ENCODE assay signal across 11 mouse cellular contexts in the genomic region with DNA sequence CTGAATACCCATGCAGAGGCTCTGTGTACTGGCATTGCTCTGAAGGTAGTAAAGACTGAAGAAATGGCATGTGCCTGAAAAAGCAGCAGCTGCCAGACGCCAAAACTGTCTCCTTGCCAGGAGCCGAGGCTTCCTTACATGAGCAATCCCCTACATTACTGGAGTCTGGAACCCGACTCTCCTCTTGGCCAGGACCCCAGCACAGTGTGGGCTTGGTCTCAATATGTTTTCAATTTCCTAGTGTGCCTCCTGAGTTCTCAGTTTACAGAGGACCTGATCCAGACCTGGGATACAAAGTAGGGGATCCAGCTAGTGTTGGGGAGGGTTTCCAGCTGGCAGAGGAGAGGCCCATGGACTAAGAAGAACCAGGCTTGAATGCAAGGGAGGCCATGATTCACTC.
DNase-seq lines count a peak whose midpoint lies in the region; ATAC-seq lines count a peak whose summit lies in the region.
"Had no signal": no experiment of that assay in that cellular context is flagged by ENCODE, and none has a peak within 500 bp of the region (broad histone marks: within the 10 kb centered on the region; RNA-seq: fewer than 3 reads in every experiment).

No protein-coding gene starts in this region.

- peak; percentile 73 for ATAC-seq in forebrain, embryonic 16.5 days
- ATAC-seq in embryonic facial prominence, embryonic 14.5 days (ENCODE audit: low read depth): peak; percentile 93
- no peak for ATAC-seq in granulocyte monocyte progenitor cell, adult 5-6 weeks (replicated peaks; ENCODE audit: poor library complexity, severe bottlenecking)
- ATAC-seq: hindbrain, embryonic 16.5 days; liver, embryonic 12.5 days had no signal

- no peaks in the 10 kb centered on the region for H3K36me3 ChIP-seq in forebrain, embryonic 16.5 days (ENCODE audit: control insufficient read depth, insufficient read depth)
- no peaks in the 10 kb centered on the region for H3K36me3 ChIP-seq in forebrain, embryonic 10.5 days (replicated peaks)
- no peaks in the 10 kb centered on the region for H3K36me3 ChIP-seq in embryonic facial prominence, embryonic 14.5 days (ENCODE audit: control insufficient read depth, insufficient read depth, low read length)
- H3K36me3 ChIP-seq: liver, embryonic 12.5 days had no signal

- no peaks in the 10 kb centered on the region for H3K4me1 ChIP-seq in forebrain, embryonic 16.5 days (replicated peaks; ENCODE audit: control insufficient read depth, insufficient read depth, low read length)
- H3K4me1 ChIP-seq in forebrain, embryonic 10.5 days: no peaks in the 10 kb centered on the region
- peaks cover 7% of the 10 kb centered on the region; the same call in 1 of the 2 replicates for H3K4me1 ChIP-seq in embryonic facial prominence, embryonic 14.5 days (ENCODE audit: control insufficient read depth, insufficient read depth, low read length)
- H3K4me1 ChIP-seq: liver, embryonic 12.5 days had no signal

- WGBS in forebrain, embryonic 16.5 days: 47% methylated on average over 3 of the region's 3 CpGs
- WGBS in forebrain, embryonic 10.5 days: 66% methylated on average over 3 of the region's 3 CpGs
- WGBS in embryonic facial prominence, embryonic 14.5 days: 15% methylated on average over 3 of the region's 3 CpGs

- H3K9ac ChIP-seq in forebrain, embryonic 16.5 days (replicated peaks; ENCODE audit: low read depth, low read length): no peak overlapping the region
- H3K9ac ChIP-seq in embryonic facial prominence, embryonic 14.5 days (ENCODE audit: low read depth, low read length): no peak overlapping the region
- H3K9ac ChIP-seq: liver, embryonic 12.5 days had no signal

- intact Hi-C loops in heart, postnatal 10 days (cut with DNase I): no loop called here

- H3K9me3 ChIP-seq in forebrain, embryonic 16.5 days (ENCODE audit: control insufficient read depth, low read length): no peaks in the 10 kb centered on the region
- H3K9me3 ChIP-seq in forebrain, embryonic 10.5 days: no peaks in the 10 kb centered on the region
- no peaks in the 10 kb centered on the region for H3K9me3 ChIP-seq in embryonic facial prominence, embryonic 14.5 days (ENCODE audit: control insufficient read depth, low read length)
- H3K9me3 ChIP-seq: liver, embryonic 12.5 days had no signal

- no peak overlapping the region for H3K4me3 ChIP-seq in forebrain, embryonic 16.5 days (replicated peaks; ENCODE audit: low read length)
- no peak overlapping the region for H3K4me3 ChIP-seq in forebrain, embryonic 10.5 days
- H3K4me3 ChIP-seq in embryonic facial prominence, embryonic 14.5 days (ENCODE audit: low read depth, low read length): no peak overlapping the region
- H3K4me3 ChIP-seq: liver, embryonic 12.5 days had no signal

- no peak overlapping the region for H3K4me2 ChIP-seq in forebrain, embryonic 16.5 days (ENCODE audit: low read length)
- H3K4me2 ChIP-seq in embryonic facial prominence, embryonic 14.5 days (ENCODE audit: low read depth, low read length): no peak overlapping the region
- H3K4me2 ChIP-seq: liver, embryonic 12.5 days had no signal

- H3K27ac ChIP-seq in forebrain, embryonic 16.5 days (ENCODE audit: low read length): no peak overlapping the region
- no peak overlapping the region for H3K27ac ChIP-seq in forebrain, embryonic 10.5 days
- H3K27ac ChIP-seq in embryonic facial prominence, embryonic 14.5 days (replicated peaks; ENCODE audit: low read depth, low read length): no peak overlapping the region
- H3K27ac ChIP-seq: liver, embryonic 12.5 days had no signal

- no peak for DNase-seq in forebrain, embryonic 10.5 days (ENCODE audit: extremely low spot score, low spot score)
- peak; percentile 11 for DNase-seq in NIH3T3 (ENCODE audit: low read depth)
- peak; percentile 92 for DNase-seq in embryonic facial prominence, embryonic 14.5 days (ENCODE audit: low spot score)
- peak; percentile 10 to 16 for DNase-seq in layer of hippocampus, postnatal 36 days
- DNase-seq in B cell, adult 2 months: no peak
- DNase-seq in heart, postnatal 10 days: no peak
- DNase-seq: lung, postnatal 4 days had no signal

- H3K27me3 ChIP-seq in forebrain, embryonic 16.5 days (replicated peaks; ENCODE audit: control insufficient read depth, insufficient read depth, low read length): no peaks in the 10 kb centered on the region
- H3K27me3 ChIP-seq in forebrain, embryonic 10.5 days (ENCODE audit: poor library complexity, severe bottlenecking): no peaks in the 10 kb centered on the region
- H3K27me3 ChIP-seq in embryonic facial prominence, embryonic 14.5 days (replicated peaks; ENCODE audit: control insufficient read depth, insufficient read depth, low read length): no peaks in the 10 kb centered on the region
- H3K27me3 ChIP-seq: liver, embryonic 12.5 days had no signal

Comparison
In these comparisons a context has a peak if more than half of its experiments do, and no peak if none do; other contexts are left out.
1. DNase-seq: peak in NIH3T3 (single experiment), embryonic facial prominence, embryonic 14.5 days (single experiment) and layer of hippocampus, postnatal 36 days (2 of 2); none in forebrain, embryonic 10.5 days (single experiment), B cell, adult 2 months (0 of 2) and heart, postnatal 10 days (0 of 2).